Mouse (Mus musculus) retina, postnatal 7 days (tissue): ENCODE results near the gene Sdhc.

Experiments used
- DNase-seq: peaks from one replicate; pipeline ENCODE4 v3.0.0-alpha.2; 2012; ENCODE audit warnings: low read depth, low spot score

The Sdhc gene

GRCm38 (mm10) chr1:171149974-171150760, at the start of gene Sdhc, which contains the start of gene Mpz:
TSS of gene Sdhc (minus strand) at chr1:171150603.
TSS of gene Mpz (plus strand) at chr1:171150711.
- DNase-seq, result peak; percentile 82

- DNase-seq, result no peak
Observed at GRCm38 (mm10) chr1:171199532-171199931, 49.1 kb upstream of the Sdhc start.

DNA sequence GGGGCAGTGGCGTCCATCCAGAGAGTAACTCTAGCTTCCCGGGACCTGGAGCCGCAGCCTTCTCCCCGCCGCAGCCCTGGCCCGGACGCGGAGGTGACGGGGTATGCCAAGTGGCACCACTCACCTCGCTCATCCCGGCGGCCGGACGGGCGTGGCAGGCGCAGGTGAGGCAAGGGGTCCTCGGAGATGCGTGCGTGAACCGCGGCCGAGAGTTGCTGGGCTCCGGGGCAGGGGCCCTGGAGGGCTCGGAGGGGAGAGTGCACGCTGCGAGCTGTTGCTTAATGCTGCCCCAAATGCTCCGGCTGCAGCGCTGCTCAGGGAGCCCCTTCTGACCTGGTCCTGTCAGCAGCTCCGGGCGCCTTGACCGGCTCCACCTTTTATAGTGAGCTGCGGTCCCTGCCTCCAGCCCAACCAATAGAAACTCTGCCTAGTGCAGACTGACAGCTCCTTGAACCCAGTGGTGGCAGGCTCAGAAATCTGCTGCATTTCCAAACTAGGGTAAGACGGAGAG, 45.5 kb upstream of the Sdhc start, which contains the start of gene Pcp4l1:
Pcp4l1 (minus strand) TSS at position 382 of the 511 bp plus-strand sequence.
- peak; percentile 17 for DNase-seq

DNA sequence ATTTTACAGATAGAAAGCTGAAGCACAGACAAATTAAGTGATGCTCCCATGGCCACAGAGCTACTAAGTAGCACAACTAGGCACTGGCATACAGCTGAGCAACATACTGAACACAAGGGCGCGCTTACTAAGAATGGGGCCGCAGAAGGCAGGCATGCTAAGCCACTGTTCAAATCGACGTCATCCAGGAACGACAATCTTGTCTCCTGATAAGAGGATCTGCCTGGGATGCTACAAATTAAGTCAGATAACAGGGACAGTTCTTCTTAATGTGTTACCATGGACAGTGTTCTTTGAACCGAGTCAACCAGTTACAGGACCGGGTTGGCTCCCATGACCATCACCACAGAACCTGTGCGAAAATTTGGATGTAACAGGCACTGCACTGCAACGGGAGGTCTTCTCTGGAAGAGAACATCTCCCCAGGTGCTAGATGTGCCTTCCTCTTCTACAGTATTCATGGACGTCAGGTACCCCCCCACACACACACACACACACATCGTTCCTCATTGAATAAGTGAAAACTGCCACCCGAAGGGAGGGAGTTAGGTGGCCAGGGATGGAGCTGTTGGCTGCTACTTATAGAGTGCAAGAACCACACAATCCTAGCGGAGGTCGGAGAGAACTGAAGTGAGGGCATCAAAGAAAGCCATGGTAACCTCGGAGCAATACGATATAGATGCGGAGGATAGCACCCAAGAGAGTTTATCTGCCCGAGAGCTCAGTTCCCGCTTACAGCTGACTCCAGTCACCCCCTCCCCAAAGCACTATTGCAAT, 44.8 kb upstream of the Sdhc start:
- no peak for DNase-seq

DNA sequence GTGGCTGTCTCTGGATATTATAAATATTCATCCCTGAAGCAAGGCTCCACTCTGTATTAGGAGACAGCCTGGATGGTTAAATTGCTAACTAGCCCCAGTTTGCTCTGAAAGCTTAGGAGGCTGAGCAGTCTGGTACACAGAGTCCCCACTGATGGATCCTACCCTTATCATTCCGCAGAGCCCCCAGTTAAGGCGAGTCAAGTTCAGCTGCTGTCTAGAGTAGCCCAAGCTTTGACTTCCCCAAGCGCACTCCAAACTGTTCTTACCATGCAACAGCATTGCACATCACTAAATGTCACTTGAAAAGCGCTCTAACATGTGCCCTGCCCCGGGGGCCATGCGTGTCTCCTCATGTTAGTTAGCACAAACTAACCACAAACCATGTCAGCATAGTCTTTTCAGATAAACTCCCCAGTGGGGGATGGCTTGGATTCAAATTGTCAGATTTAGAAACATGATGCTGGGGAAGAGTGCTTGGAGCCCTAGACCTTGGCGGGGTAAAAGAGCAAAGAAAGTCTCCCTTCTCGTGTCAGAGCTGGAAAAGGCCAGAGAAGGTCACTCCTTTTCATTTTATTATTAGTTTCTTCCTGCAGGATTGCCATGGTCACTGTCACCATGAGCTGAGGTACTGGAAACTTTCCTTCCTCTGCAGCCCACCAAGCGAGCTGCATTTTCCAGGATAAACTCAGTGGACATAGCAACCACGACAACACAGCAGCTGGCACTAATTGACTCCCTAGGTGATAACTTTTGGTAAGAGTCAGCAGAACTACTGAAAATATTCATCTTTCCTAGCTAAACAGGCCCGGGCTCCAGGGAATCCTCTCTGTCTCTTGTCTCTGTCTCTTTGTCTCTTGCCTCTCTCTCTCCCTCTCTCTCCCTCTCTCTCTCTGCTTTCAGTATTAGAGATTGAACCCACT, 43.8 kb upstream of the Sdhc start:
- DNase-seq, result no peak

DNA sequence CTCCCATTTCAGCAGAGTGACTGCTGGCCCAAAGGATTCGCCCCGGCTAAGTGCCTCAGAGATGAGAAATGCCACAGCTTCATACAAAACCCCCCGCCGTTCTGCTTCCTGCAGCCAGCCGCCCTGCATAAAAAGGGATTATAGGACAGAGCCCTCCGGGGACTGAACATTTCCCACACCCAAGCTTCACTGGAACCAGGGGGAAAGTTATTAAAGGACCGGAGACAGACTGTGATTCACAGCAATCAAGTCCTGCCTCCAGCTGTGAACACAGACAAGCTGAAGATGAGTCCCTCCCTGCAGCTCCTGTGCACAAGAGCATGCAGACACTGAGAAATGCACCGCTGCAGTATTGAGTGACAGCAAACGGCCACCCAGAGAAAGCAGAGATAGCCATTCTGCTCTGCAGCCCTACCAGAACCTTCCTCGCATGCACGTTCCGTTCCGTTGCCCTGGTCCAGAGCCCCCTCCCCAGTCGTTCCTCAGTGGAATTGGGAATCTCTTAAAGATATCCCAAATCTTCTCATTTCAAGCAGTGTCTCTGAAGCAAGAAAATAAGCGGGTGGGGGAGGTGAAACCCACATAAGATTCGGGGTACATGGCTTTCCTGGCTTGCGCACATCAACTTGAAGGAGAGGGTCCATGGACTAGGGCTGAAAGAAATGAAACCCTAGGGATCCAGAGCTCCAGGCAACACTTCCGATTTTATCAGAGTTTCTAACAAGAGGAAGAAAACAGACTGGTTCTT, 42.9 kb upstream of the Sdhc start:
- no peak for DNase-seq

DNA sequence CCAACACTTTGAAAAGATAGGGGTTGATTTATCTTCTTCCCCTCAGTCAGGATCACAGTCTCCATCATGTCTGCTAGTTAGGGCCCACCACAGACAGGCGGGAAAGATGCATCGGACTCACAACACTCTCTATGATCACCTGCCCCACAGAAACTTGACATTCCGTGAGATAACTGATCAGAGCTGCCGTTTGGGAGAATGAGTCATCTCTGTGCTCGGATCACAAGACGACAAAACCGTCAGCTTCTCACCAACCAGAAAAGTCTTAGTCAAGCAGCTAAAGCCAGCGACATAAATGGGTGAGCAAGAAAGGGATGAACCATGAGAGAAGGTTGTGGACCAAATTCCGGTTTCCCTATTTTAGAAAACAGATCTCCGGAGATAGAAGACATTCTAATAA, 41.9 kb upstream of the Sdhc start:
- no peak for DNase-seq

- no peak for DNase-seq
Observed at GRCm38 (mm10) chr1:171190832-171191231, 40.4 kb upstream of the Sdhc start.

DNA sequence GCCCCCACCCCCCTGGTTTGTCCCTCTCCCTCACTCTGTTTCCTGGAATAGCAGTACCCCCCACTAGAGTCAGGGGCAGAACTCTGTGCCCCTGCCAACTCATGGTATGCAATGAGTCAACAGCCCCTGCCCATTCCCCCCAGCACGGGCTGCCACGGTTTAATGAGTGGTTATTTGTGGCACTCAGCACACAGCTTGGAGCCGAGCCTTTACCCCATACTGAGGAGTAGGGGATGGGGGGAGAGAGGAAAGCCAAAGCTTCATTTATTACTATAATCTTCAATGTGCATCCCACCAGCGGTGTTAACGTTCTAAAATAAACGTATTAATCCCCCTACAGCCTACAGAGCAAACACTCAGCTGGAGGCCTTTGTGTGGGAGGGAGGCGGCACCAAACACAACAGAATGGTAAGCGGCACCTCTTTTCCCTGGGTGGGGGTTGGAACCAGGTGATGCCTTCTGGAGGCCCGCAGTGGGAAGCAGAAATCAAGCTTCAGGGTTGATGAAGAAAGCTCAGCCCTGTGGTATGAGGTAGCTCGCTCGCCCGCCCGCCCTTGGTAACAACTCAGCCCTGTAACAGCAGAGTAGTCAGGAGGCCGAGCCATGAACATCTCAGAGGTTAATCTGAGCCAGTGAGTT, 39.2 kb upstream of the Sdhc start:
- DNase-seq, result no peak

DNA sequence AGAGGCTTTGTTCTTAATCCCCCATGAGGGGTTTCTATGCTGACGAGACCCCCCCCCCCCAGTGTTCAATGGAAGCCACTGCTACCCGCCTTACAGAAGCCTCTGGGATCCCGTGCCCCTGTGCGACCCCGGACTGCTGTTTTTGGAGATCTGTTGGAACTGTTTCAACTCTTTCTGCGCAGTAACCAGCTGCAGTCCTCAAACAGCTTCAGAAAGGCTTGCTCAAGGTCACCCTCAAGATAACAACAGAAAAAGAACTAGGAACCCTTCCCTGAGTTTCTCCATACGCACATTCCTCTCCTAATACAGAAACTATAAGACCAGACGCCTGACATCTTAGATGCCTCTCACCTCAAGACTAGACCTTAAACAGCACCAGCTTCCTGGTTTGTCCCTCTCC, 38.6 kb upstream of the Sdhc start:
- no peak for DNase-seq

GRCm38 (mm10) chr1:171187851-171188700, 37.7 kb upstream of the Sdhc start:
- no peak for DNase-seq

GRCm38 (mm10) chr1:171185655-171186054, 35.3 kb upstream of the Sdhc start:
- no peak for DNase-seq

DNA sequence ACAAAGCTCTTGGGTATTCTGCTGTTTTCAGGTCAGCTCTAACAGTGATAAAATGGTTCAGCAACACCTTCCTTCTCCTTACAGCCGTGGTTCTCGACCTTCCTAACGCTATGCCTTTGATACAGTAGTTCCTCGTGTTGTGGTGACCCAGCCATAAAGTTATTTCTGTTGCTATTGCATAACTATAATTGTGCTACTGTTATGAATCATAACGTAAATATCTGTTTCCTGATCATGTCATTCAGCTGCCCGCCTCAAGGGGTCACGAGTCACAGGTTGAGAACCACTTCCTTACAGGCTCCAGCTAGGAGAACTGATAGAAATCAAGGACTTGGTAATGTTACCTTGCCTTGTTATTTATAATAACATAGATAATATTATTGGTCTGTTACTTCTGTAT, 33.9 kb upstream of the Sdhc start:
- DNase-seq, result no peak

DNA sequence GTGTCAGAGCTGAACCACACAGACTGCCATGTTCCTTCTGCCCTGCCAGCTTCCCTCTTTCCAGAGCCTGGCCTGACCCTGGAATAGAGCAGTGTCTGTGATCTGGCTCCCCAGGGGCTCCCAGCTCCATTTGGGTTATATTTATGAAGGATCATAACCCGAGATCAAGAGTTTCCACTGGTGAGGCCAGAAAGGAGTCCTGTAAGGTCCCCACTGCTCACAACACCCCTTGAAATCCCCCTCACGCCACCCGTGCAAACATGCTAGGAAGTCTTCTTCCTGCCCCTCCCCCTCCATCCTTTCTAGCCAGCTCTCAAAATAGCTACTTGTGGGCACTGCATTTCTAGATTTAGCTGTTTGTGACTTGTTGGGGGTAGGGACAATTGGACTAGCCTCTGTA, 33.2 kb upstream of the Sdhc start:
- DNase-seq, result no peak

DNA sequence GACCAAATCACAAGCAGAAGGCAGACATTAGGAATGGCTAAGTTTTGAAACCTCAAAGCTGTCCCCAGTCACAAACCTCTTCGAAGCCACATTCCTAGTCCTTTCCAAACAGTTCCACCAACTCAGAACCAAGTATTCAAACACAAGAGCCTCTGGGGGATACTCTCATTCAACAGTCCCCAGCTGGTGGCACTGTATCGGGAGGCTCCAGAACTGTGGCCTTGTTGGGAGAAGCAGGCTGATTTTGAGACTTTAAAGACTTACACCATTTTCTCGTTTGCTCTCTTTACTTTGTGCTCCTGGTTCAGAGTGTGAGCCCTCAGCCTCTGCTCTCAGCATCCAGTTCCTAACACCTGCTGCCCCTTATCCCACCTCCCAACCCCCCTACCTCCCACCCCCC, 32.6 kb upstream of the Sdhc start:
- no peak for DNase-seq

- DNase-seq, result no peak
Observed at GRCm38 (mm10) chr1:171179487-171180171, 29.2 kb upstream of the Sdhc start.

DNA sequence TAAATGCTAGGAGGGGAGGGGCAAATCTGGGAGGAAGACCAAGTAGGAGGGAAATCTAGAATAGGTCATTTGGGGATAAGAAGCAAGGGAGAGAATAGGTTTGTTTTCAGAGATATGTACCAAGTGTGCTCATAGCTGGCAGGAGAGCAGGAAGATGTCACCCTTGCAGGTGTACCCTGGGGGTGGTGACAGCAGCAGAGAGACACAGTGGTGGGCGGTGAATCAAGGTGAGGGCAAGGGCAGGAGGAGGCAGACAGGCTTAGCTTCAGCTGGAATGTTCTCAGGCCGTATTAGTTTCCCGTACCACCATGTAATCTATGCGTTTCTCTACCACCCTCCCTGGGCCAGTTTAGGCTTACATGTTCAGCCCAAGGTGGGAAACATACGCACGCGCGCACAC, 22.4 kb upstream of the Sdhc start:
- DNase-seq, result no peak

DNA sequence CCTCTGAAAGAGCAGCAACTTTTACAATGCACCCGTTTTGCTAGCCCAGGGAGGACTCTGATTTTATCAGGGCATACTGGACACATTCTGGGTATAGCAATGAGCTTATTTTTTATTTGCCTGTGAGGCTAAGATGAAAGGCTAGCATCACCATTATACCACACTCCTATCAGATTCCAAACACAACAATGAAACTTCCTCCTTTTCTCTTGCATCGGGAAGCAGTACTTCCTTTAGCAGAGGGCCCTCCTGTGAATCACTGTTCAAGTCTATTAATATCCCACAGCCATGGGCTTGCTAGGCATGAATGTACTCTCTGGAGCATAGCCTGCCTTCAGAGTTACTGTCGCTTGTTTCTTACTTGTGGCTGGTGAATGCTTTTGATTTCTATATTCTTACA, 20.7 kb upstream of the Sdhc start:
- no peak for DNase-seq

- DNase-seq, result no peak
Observed at GRCm38 (mm10) chr1:171169913-171170312, 19.5 kb upstream of the Sdhc start.
